Mouse (Mus musculus) urinary bladder, postnatal 36 days (tissue): ENCODE measurements around the gene Olfr1256.

ENCODE experiments used
- DNase-seq, 2 experiments: peaks; one replicate each; pipeline ENCODE4 v3.0.0; 2022; ENCODE audit warnings: low spot score in 2 of 2, mixed read lengths in 1 of 2

The Olfr1256 gene

DNA sequence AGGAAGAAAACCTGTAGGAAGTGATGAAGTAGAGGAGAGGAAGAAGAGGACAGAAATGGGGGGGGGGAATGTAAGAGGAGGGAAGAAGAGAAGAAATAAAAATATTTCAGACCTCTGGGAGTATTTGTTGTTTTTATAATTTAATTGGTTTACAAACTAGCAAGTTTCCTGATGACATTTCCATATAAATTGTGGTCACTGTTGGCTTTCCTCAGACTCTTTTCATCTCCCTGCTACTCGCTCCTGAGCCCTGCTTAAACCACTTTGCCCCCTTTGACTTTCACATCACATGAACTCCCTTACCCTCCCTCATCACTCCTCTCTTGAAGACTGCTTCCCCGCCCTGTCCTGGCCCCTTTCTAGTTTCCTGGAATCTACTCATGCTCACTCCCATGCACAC lies at the start of gene Olfr1256:
Gene Olfr1256 (minus strand): TSS at position 101 of the 400 bp plus-strand sequence.
- no peak for DNase-seq

DNA sequence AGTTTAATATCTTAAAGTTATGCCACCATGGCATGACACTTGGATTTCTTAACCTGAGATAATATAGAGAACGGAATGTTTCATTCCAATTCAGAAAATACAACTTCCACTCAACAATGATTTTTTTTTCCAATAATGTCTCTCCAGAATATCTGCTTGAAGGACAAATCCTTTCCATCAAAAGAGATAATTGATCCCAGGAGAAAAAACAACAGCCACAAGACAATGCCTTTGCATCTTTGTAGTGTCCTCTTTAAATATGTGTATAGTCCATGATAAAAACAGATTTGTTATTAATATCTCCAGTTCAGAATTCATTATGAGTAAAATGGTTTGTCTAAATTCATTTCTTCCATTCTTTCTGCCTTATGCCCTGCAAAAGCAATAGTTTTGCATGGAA lies 36.8 kb upstream of the Olfr1256 start, which contains the start of gene Olfr1257:
Gene Olfr1257 (plus strand): TSS at position 301 of the 400 bp plus-strand sequence.
- DNase-seq: no peak

DNA sequence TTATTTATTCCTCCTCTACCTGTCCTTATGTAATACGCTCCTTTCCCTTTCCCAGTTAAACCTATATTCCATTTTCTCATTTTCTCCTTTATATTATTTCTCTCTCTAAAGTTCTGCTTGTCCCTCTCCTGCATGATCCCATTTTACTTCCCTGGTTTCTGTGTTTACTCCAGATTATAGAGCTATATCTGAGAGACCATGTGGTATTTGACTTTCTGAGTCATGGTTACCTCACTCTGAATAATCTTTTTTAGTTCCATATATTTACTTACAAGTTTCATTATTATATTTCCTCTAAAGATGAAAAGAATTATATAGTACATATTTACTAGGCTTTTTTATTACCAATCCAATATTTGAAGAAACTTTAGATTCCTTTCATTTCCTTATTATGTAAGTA lies 7.9 kb upstream of the Olfr1256 start:
- DNase-seq: no peak

DNA sequence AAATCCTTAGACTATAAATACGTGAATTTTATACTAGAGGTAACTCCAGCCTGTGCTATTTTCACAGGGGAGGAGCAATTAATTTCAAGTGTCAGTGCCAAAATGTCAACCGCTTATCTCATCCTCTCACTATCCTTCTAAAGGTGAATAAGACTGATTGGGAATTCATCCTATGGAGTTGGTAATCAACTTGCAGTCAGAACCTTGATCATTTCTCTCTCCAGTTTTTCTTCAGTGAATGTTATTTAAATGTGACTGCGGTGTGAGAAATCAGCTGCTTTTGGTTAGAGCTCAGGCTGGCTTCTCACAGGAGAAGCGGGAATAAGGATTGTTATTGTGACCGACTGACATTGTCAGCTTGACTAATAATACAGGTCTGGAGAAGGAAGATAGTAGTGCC lies 6.8 kb upstream of the Olfr1256 start, which contains the start of gene Olfr48:
Gene Olfr48 (minus strand): TSS at position 101 of the 400 bp plus-strand sequence.
- no peak for DNase-seq

DNA sequence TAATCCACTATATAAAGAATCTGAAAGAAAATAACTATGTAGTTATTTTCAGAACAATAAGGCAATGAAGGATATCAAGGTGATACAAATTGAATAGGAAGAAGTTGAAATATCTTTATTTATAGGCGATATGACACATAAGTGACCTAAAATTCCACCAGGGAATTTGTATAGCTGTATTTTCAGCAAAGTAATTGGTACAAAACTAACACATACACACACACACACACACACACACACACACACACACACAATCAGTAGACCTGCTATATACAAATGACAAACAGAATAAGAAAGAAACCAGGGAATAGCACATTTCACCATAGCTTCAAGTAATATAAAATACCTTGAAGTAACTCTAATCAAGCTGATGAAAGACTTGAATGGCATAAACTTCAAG lies 21.1 kb downstream of the Olfr1256 start:
- no peak for DNase-seq

DNA sequence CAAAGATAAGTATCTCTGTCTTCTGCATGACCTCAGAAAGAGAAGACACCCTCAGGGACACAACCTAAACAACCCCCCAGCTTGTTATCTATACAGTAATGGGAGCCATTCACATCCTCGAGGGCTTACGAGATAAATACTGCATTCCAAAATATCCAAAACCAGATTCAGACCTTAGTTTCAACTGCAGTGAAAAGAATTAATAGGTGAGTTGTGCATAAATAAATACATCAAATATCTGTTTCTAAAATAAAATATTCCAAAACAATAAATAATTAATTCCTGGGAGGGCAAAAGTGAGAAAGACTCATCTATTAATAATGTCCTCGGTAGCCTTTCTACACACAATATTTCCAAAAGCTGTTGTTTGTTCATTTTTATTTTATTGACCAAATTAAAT lies 29.6 kb downstream of the Olfr1256 start, which contains the start of gene Olfr1255:
Gene Olfr1255 (plus strand): TSS at position 301 of the 400 bp plus-strand sequence.
- DNase-seq: no peak

DNA sequence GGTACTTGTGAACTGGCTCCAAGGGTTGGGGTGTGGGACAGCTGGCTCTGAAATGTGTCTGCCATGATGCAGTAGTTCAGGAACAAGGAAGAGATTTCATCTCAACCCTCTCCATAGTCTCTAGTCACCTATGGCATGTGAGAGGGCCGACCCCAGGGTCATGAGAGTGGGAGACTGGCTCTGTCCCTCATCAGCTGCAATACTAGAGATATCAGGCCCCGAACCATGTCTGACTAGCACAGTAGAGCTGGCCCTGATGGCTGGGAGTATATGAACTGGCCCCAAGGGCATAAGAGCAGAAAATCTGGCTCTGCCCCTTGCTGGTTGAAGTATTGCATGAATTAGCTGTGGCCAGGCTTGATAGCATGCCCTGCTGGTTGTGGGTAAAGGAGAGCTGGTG lies 30.6 kb downstream of the Olfr1256 start:
- DNase-seq: no peak

DNA sequence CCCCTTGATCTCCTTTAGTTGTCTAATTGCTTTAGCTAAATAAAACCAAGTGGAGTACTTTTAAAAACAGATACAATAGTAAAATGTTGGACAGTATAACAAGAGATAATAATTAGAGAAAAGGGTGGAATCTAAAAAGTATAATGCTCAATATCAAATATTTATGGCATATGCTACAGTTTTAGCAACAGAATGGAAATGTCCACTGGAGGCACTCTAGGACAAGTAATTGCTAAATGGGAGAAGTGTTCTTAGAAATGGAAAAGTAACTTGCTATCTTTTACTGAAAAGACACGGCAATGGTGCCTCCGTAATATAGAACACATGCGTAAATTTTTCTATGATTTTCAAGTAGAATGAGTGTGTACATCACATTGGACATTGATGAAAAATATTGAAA lies 41.8 kb downstream of the Olfr1256 start:
- DNase-seq: no peak

DNA sequence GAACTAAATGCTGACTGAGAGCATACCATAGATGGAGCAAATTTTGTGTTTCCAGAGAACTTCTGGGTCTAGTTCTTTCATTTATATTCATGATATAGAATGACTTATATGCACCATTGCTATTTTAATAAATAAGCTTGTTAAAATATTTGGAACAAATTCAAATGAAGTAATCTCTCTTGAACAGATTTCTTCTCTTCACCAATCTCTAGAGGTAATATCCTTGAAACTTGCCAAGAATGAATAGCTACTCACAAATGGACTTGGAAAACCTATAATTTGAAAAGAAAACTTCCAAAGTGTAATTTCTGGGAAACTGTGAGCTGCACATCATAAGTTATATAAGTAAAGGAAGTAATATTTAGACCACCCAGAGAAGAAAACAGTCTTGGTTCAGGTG lies 47.8 kb downstream of the Olfr1256 start, which contains the start of gene Olfr1254:
Gene Olfr1254 (minus strand): TSS at position 101 of the 400 bp plus-strand sequence.
- DNase-seq: no peak
